Mouse (Mus musculus): ENCODE measurements around the gene Bok.

GRCm38 (mm10) chr1:93641978-93642377 is 43.5 kb upstream of the Bok start:
- TF ChIP-seq CTCF (IDR thresholded peaks at IDR 0.05; ENCODE audit: borderline replicate concordance, insufficient read depth, low read depth, low read length) (no peak), POLR2A (IDR thresholded peaks at IDR 0.05; ENCODE audit: borderline replicate concordance, insufficient read depth, low read length) (no peak)

Data from cerebellum, adult 2 months (tissue).